Mouse (Mus musculus) heart, adult 2 months (tissue): ENCODE results near the gene Cfap54. TPM values are rescaled to one million over a fixed set of nuclear protein-coding genes. Genes with fewer than 3 reads are reported as not detected.

Experiments used
- DNase-seq, 2 experiments: peaks; one replicate each; pipeline ENCODE4 v3.0.0; 2021
- H3K27ac ChIP-seq: fragments of 200-600 bp; 2 replicates; pipeline ENCODE4 v1.8.1; 2022
- H3K27me3 ChIP-seq: fragments of 200-500 bp; 2 replicates; pipeline ENCODE4 v1.6.1; 2012; ENCODE audit warnings: mild to moderate bottlenecking, low read length, inconsistent platforms, mixed read lengths; ENCODE audit not compliant: control insufficient read depth, insufficient read depth
- H3K36me3 ChIP-seq: fragments of 200-500 bp; 2 replicates; pipeline ENCODE4 v1.6.1; 2012; ENCODE audit warnings: low read length, inconsistent platforms; ENCODE audit not compliant: control insufficient read depth, insufficient read depth
- H3K4me1 ChIP-seq: fragments of 200-500 bp; 2 replicates; pipeline ENCODE4 v1.6.1; 2011; ENCODE audit warnings: low read length; ENCODE audit not compliant: control insufficient read depth, insufficient read depth
- H3K4me3 ChIP-seq: fragments of 200-600 bp; 2 replicates; pipeline ENCODE4 v1.8.1; 2022
- H3K79me2 ChIP-seq: fragments of 200-500 bp; replicated peaks from 2 replicates; pipeline ENCODE4 v1.6.1; 2012; ENCODE audit warnings: mild to moderate bottlenecking, inconsistent platforms, low read length, moderate library complexity, mixed read lengths; ENCODE audit not compliant: control insufficient read depth, insufficient read depth
- H3K9ac ChIP-seq: fragments of 200-500 bp; 2 replicates; pipeline ENCODE4 v1.6.1; 2012; ENCODE audit warnings: low read depth, mild to moderate bottlenecking, control low read depth, inconsistent platforms, low read length, mixed read lengths
- CTCF ChIP-seq: fragments of 200-600 bp; IDR thresholded peaks from 2 replicates; pipeline ENCODE4 v1.8.1; 2022; ENCODE audit warnings: antibody characterized with exemption, mild to moderate bottlenecking, moderate library complexity
- EP300 ChIP-seq: fragments of 200-500 bp; IDR thresholded peaks from 2 replicates; pipeline ENCODE4 v1.6.1; 2011; ENCODE audit warnings: low read depth, low read length, control low read depth; ENCODE audit not compliant: insufficient read depth
- POLR2A ChIP-seq: fragments of 200-500 bp; IDR thresholded peaks from 2 replicates; pipeline ENCODE4 v1.6.1; 2011; ENCODE audit warnings: mild to moderate bottlenecking, low read depth, low read length, control low read depth; ENCODE audit not compliant: insufficient read depth
- WGBS: fragments of 180-500 bp; shearing (Covaris S2); methylation state at CpG from one replicate; pipeline ENCODE4 v1.1.7; 2018; 5-methylcytosine and 5-hydroxymethylcytosine counted together
- intact Hi-C: fragments of 180-260 bp; cut with DNase I; formaldehyde crosslinking; loops from one replicate; pipeline ENCODE4 v1.15.1; 2025
- polyA plus RNA-seq: library from polyadenylated mRNA; depleted of rRNA; stranded (reverse); fragments of >200 nt; gene quantifications from 2 replicates; pipeline ENCODE4 v1.2.3, GENCODE M21; 2012
- total RNA-seq, 2 experiments: library from RNA; stranded (reverse); gene quantifications; 2 replicates each; pipeline ENCODE4 v1.2.3; 2021

Cfap54 gene
- total and polyA plus RNA-seq, 3 experiments, result 0.26 to 0.82 (median 0.47) TPM

DNA sequence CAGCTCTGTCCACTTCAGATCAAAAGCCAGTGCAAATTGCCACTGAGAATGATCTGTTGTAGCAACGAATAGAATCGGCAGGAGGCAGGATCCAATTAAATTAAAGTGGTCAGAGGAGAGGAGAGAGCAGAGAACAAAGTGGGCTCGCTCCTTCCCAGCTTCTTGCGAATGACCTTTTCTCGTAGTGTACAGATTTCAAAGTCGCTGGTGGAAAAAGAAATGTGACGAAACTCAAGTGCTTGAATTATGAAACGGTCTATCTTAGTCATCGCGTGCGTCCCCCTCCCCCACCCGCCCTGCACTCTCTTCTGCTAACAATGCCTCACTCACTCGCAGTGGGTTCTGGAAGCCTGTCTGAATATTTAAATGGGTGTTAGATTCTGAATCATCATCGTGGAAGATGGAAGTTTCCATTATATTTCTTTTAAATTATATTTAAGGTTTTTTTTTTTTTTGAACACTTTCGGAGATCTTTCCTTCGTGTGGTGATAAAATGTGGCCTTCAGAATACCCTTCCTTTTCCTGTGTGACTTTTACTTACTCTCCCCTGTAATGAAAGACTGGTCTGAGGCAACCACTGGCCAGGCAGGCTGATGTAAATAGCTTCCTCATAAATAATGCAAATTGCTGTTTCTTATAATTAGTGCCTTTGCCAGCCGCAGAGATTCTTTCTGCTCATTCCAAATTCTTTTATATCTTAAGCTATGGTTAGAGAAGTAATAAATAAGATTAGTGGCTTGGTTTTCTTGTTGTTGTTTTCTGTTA is 2.0 kb upstream of the Cfap54 start:
- Histone ChIP-seq H3K36me3 (no peaks in the 10 kb centered on the region), H3K4me3 (no peak overlapping the region), H3K79me2 (no peaks in the 10 kb centered on the region), H3K27me3 (no peaks in the 10 kb centered on the region), H3K4me1 (no peaks in the 10 kb centered on the region; the same call in 1 of the 2 replicates), H3K27ac (no peak overlapping the region), H3K9ac (no peak overlapping the region)
- DNase-seq, result no peak
- intact Hi-C loops, result loop anchor here (10.0 kb wide), 1 partner anchor 61 kb away; no protein-coding TSS in a partner anchor
- TF ChIP-seq EP300 (no peak), CTCF (no peak), POLR2A (no peak)
- 22% methylated on average over 17 of the region's 17 CpGs for WGBS

GRCm38 (mm10) chr10:93079486-93079885 is 1.9 kb downstream of the Cfap54 start:
- TF ChIP-seq EP300, result no peak
- TF ChIP-seq CTCF, result no peak
- no peak for TF ChIP-seq POLR2A
- Histone ChIP-seq H3K9ac (no peak overlapping the region), H3K27me3 (no peaks in the 10 kb centered on the region), H3K79me2 (no peaks in the 10 kb centered on the region), H3K36me3 (no peaks in the 10 kb centered on the region), H3K27ac (no peak overlapping the region), H3K4me3 (no peak overlapping the region), H3K4me1 (no peaks in the 10 kb centered on the region)
- WGBS, result 82% methylated on average over 3 of the region's 3 CpGs
- no peak for DNase-seq
- intact Hi-C loops, result no loop called here

DNA sequence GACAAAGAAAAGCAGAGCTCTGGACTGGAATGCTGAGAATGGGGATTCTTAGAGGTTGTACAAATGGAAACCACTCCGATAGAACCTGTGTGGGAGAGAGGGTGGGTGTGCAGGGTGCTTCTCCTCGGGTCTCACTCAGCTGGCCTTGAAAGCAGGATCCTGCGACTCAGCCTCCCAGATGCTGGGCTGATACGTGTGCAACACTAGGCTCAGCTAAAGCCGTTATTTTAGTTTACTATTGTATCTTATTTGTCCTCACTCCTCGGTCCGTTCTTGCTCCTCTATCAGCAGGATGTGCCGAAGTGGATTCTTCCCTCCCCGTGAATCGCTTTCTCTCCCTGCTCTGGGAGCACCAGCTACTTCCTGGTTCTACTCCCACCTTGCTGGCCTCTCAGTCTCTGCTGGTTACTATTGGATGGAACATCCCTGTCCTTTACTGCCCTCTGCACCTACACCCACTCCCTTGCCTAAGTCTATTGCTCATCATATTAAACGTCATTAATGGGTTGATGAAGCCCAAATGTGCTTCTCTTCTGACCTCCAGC is 3.4 kb downstream of the Cfap54 start:
- Histone ChIP-seq H3K27ac (no peak overlapping the region), H3K4me1 (no peaks in the 10 kb centered on the region), H3K9ac (no peak overlapping the region), H3K36me3 (no peaks in the 10 kb centered on the region), H3K79me2 (no peaks in the 10 kb centered on the region), H3K27me3 (no peaks in the 10 kb centered on the region), H3K4me3 (no peak overlapping the region)
- 53% methylated on average over 11 of the region's 11 CpGs for WGBS
- TF ChIP-seq EP300, result no peak
- no peak for TF ChIP-seq CTCF
- no peak for TF ChIP-seq POLR2A
- intact Hi-C loops, result no loop called here
- DNase-seq, result no peak

DNA sequence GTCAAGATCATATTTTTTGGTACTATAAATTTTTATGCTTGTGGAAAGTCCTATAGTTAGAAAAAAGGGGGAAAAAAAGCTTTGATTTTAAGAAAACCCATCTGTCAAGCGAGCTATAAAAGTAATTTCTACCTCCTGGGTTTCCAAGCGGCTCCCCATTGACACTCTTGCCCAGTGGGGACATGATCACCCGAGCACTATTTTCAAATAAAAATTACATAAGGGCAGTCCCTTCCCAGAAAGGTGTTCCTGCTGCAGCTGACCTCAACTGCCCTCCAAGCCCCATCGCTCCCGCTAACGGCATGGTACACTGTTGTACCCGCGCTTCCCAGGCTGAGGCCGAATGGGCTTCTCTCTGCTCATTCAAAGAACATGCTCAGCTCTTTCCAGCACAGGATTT is 5.0 kb downstream of the Cfap54 start:
- Histone ChIP-seq H3K27ac (no peak overlapping the region), H3K4me3 (no peak overlapping the region), H3K36me3 (no peaks in the 10 kb centered on the region), H3K79me2 (no peaks in the 10 kb centered on the region), H3K4me1 (no peaks in the 10 kb centered on the region), H3K9ac (no peak overlapping the region), H3K27me3 (no peaks in the 10 kb centered on the region)
- WGBS, result 93% methylated on average over 9 of the region's 9 CpGs
- intact Hi-C loops, result no loop called here
- DNase-seq, result no peak
- no peak for TF ChIP-seq CTCF
- no peak for TF ChIP-seq EP300

- H3K79me2 ChIP-seq, result no peaks in the 10 kb centered on the region
- no peaks in the 10 kb centered on the region for H3K27me3 ChIP-seq
- no peak overlapping the region for H3K9ac ChIP-seq
- WGBS, result 87% methylated on average over 8 of the region's 8 CpGs
- H3K27ac ChIP-seq, result no peak overlapping the region
- no peaks in the 10 kb centered on the region for H3K36me3 ChIP-seq
- no peaks in the 10 kb centered on the region for H3K4me1 ChIP-seq
- H3K4me3 ChIP-seq, result no peak overlapping the region
- TF ChIP-seq CTCF (no peak), EP300 (no peak), POLR2A (no peak)
- intact Hi-C loops, result no loop called here
- no peak for DNase-seq
These were observed 5.6 kb downstream of the Cfap54 start for GRCm38 (mm10) chr10:93075856-93076255.

- intact Hi-C loops, result no loop called here
- 79% methylated on average over 2 of the region's 2 CpGs for WGBS
- Histone ChIP-seq H3K4me1 (peaks cover 4% of the 10 kb centered on the region), H3K36me3 (peaks cover 5% of the 10 kb centered on the region), H3K79me2 (no peaks in the 10 kb centered on the region), H3K4me3 (no peak overlapping the region), H3K27me3 (no peaks in the 10 kb centered on the region), H3K27ac (no peak overlapping the region), H3K9ac (no peak overlapping the region)
- TF ChIP-seq CTCF (no peak), POLR2A (no peak), EP300 (no peak)
- no peak for DNase-seq
These were observed 8.6 kb downstream of the Cfap54 start for GRCm38 (mm10) chr10:93072769-93073168.
